Mouse (Mus musculus) stomach, postnatal 0 days (tissue): ENCODE data around the gene Runx2. TPM values are rescaled to one million over a fixed set of nuclear protein-coding genes. Genes with fewer than 3 reads are reported as not detected.
A peak's percentile ranks its signal among the peaks of the same experiment; 100 is the strongest.

Experiments used
- ATAC-seq: fragments of 200-750 bp; cut with Nextera tagmentation; 2 replicates; pipeline ENCODE4 v1.8.0; 2017; ENCODE audit not compliant: low FRiP score, low TSS enrichment
- DNase-seq: peaks from one replicate; pipeline ENCODE4 v3.0.0-alpha.2; 2016; ENCODE audit warnings: low spot score
- H3K27ac ChIP-seq: fragments of 300-500 bp; sonication (generic); replicated peaks from 2 replicates; pipeline ENCODE4 v1.5.1; 2014; ENCODE audit warnings: mild to moderate bottlenecking, control low read depth
- H3K27me3 ChIP-seq: fragments of 300-500 bp; sonication (generic); 2 replicates; pipeline ENCODE4 v1.6.1; 2014; ENCODE audit warnings: low read length; ENCODE audit not compliant: control insufficient read depth, insufficient read depth
- H3K36me3 ChIP-seq: fragments of 300-500 bp; sonication (generic); 2 replicates; pipeline ENCODE4 v1.6.1; 2014; ENCODE audit warnings: low read length, mixed read lengths; ENCODE audit not compliant: control insufficient read depth, insufficient read depth
- H3K4me1 ChIP-seq: fragments of 300-500 bp; sonication (generic); replicated peaks from 2 replicates; pipeline ENCODE4 v1.6.1; 2014; ENCODE audit warnings: antibody characterized with exemption; ENCODE audit not compliant: control insufficient read depth, insufficient read depth
- H3K4me2 ChIP-seq: fragments of 300-500 bp; sonication (generic); replicated peaks from 2 replicates; pipeline ENCODE4 v1.6.1; 2014; ENCODE audit warnings: low read depth, mild to moderate bottlenecking, control low read depth, moderate library complexity
- H3K4me3 ChIP-seq: fragments of 300-500 bp; sonication (generic); 2 replicates; pipeline ENCODE4 v1.5.1; 2014; ENCODE audit warnings: low read depth, low read length, control low read depth
- H3K9ac ChIP-seq: fragments of 300-500 bp; sonication (generic); 2 replicates; pipeline ENCODE4 v1.6.1; 2014; ENCODE audit warnings: mild to moderate bottlenecking, low read length, control low read depth, mixed read lengths
- H3K9me3 ChIP-seq: fragments of 300-500 bp; sonication (generic); 2 replicates; pipeline ENCODE4 v1.6.1; 2016; ENCODE audit warnings: low read length; ENCODE audit not compliant: control insufficient read depth
- CTCF ChIP-seq: IDR thresholded peaks from 2 replicates; pipeline ENCODE4 v1.5.1; 2016; ENCODE audit warnings: antibody characterized with exemption, low read depth, mild to moderate bottlenecking, moderate library complexity
- EP300 ChIP-seq: optimal IDR thresholded peaks from 2 replicates; pipeline ENCODE3; 2016; ENCODE audit warnings: antibody characterized with exemption
- WGBS: fragments of 180-500 bp; shearing (Covaris S2); extraction: QIAGEN DNeasy Blood & Tissue Kit; methylation state at CpG from one replicate; pipeline ENCODE4 v1.1.7; 2014; 5-methylcytosine and 5-hydroxymethylcytosine counted together
- polyA plus RNA-seq: library from polyadenylated mRNA; unstranded; fragments of >200 nt; fragmentation: Nextera tagmentation; extraction: Ambion mirVana; gene quantifications from 2 replicates; pipeline ENCODE4 v1.2.1, GENCODE M21; 2015

Gene Runx2
- polyA plus RNA-seq, 1 experiment from 2014 or later = 0.53 TPM

DNA sequence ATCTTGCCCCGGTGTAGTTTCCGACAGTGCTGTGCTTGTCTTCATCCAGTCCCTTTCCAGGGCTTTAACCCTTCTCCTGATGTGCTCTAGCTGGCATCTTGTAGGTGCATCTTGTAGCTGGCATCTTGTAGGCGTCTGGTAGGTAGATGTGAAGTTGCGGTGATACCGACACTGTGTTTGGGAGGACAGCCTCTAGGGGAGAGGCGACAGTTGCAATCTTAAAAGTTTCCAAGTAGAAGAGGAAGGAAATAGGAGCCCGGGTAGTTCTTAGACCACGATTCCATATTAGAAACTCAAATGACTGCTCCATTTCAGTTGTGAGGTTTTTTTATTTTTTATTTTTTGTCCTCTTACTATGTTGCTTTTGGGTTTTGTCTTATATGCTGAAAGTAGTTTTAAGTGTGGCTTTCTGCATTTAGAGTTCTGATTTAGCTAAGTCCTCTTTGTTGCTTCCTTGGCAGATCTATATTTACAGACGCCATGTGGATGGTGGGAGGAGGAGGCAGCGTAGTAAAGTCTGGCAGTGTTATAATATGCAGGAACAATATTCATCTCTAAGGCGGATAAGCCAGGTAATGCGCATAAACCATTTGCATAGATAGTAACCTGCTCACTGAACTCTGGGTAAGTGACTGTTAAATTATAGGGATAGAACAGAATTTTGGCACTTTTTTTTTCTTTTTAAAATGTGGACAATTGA lies 22.2 kb downstream of the Runx2 start:
- Histone ChIP-seq H3K9ac (no peak overlapping the region), H3K9me3 (no peaks in the 10 kb centered on the region), H3K27ac (no peak overlapping the region), H3K4me3 (no peak overlapping the region), H3K4me2 (no peak overlapping the region), H3K4me1 (no peaks in the 10 kb centered on the region), H3K27me3 (no peaks in the 10 kb centered on the region), H3K36me3 (no peaks in the 10 kb centered on the region)
- 88% methylated on average over 12 of the region's 12 CpGs for WGBS
- ATAC-seq (no peak), DNase-seq (no peak)
- no peak for TF ChIP-seq CTCF
- no peak for TF ChIP-seq EP300

DNA sequence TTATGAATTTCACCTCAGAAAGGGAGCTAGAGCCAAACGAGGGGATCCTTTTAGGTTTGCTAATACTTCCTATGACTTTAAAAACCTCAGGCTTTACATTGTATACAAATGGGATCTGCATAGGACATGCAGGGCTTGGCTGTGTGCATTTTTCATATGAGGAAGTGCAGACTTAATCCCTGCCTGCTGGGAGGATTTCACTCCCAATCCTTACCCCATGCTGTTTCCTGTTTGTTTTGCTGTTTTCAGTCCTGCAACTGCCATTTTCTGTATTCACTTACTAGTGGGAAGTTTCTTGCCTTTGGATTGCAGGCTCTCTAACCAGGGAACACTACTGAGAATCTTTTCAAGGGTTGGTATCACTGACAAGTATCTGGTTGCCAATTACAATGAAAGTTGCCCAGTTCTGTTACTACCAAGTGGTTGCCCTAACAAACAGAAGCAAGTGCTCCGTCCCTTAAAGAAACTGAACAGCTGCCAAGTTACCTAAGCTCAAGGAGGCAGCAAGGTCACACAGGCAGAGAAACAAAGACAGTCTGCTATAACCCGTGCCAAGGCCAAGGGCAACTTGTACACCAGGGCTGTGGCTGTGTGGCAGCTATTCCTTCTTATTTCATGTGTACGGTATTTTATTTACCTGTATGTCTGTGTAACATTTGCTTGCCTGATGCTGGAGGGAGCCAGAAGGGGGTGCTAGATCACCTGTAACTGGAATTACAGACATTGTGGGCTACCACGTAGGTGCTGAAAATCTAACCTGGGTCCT lies 25.4 kb downstream of the Runx2 start:
- Histone ChIP-seq H3K9ac (no peak overlapping the region), H3K27me3 (no peaks in the 10 kb centered on the region), H3K4me3 (no peak overlapping the region), H3K4me1 (no peaks in the 10 kb centered on the region), H3K4me2 (no peak overlapping the region), H3K36me3 (no peaks in the 10 kb centered on the region), H3K27ac (no peak overlapping the region), H3K9me3 (no peaks in the 10 kb centered on the region)
- no peak for DNase-seq
- 71% methylated on average over 5 of the region's 5 CpGs for WGBS
- TF ChIP-seq CTCF = peak; percentile 34
- no peak for TF ChIP-seq EP300
- ATAC-seq = no peak

DNA sequence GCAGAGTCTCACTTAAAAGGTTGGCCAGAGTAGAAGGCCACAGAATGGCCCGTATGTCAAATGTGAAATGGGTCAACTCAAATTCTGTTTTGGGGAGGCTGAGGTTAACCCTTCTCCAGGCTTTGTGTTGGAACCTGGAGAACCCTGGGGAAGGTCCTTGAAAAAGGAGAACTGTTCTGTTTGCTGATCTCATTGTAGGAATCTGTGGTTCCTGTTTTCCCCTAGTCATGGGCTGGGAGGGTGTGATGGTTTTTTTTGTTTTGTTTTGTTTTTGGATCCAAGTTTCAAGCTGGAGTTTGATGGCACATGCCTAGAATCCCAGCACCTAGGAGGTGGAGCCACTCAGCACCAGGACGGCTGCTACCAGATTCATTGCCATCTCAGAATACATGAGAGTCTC lies 31.5 kb downstream of the Runx2 start:
- no peak overlapping the region for H3K4me2 ChIP-seq
- H3K27ac ChIP-seq = no peak overlapping the region
- no peak overlapping the region for H3K9ac ChIP-seq
- no peak for DNase-seq
- no peaks in the 10 kb centered on the region for H3K4me1 ChIP-seq
- H3K27me3 ChIP-seq = no peaks in the 10 kb centered on the region
- 84% methylated on average over 2 of the region's 2 CpGs for WGBS
- TF ChIP-seq EP300 (no peak), CTCF (no peak)
- no peaks in the 10 kb centered on the region for H3K9me3 ChIP-seq
- H3K36me3 ChIP-seq = no peaks in the 10 kb centered on the region
- H3K4me3 ChIP-seq = no peak overlapping the region
- ATAC-seq = no peak

DNA sequence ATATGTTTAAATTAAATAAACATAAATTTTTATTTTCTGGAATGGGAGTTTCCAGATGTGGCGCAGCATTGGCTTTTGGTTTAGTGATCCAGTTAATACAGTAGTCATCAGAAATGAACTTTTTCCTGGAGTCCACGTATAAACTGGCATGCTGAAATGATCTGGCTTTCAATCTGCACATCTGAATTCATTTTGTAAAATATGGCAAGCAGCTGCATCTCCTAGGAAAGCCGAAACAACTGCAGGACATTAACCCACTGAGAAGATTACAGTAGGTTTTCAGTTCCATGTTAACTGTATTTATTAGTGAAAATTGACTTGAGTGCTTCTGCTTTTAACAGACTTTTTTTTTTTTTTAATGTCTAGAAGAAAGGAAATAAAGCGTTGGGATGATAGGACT lies 32.2 kb downstream of the Runx2 start:
- Histone ChIP-seq H3K27ac (no peak overlapping the region), H3K4me3 (no peak overlapping the region), H3K4me2 (no peak overlapping the region), H3K9me3 (no peaks in the 10 kb centered on the region), H3K9ac (no peak overlapping the region), H3K27me3 (no peaks in the 10 kb centered on the region), H3K4me1 (no peaks in the 10 kb centered on the region), H3K36me3 (no peaks in the 10 kb centered on the region)
- 85% methylated on average over 4 of the region's 4 CpGs for WGBS
- DNase-seq (no peak), ATAC-seq (no peak)
- no peak for TF ChIP-seq CTCF
- TF ChIP-seq EP300 = no peak

DNA sequence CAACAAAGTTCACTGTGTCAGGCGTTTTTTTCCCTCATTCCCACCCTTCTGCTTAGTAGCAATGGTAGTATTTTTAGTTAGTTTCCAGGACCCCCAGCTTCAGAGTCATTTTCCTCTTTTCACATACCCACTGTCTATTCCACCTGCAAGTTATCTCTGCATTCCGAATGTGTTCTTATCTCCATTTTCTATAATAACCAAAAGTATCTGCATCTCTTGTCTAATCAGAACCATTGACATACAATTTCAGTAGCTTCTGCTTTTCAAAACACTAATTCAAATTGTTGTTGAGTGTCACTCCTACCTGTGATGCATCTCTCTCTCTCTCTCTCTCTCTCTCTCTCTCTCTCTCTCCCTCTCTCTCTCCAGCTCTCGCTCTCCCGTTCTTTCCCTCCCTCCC lies 34.2 kb downstream of the Runx2 start:
- H3K4me1 ChIP-seq = no peaks in the 10 kb centered on the region
- H3K4me2 ChIP-seq = no peak overlapping the region
- ATAC-seq = no peak
- H3K27ac ChIP-seq = no peak overlapping the region
- TF ChIP-seq CTCF (no peak), EP300 (no peak)
- no peaks in the 10 kb centered on the region for H3K9me3 ChIP-seq
- no peaks in the 10 kb centered on the region for H3K27me3 ChIP-seq
- no peak overlapping the region for H3K4me3 ChIP-seq
- no peak for DNase-seq
- H3K9ac ChIP-seq = no peak overlapping the region
- WGBS = 75% methylated on average over 4 of the region's 4 CpGs
- H3K36me3 ChIP-seq = no peaks in the 10 kb centered on the region

DNA sequence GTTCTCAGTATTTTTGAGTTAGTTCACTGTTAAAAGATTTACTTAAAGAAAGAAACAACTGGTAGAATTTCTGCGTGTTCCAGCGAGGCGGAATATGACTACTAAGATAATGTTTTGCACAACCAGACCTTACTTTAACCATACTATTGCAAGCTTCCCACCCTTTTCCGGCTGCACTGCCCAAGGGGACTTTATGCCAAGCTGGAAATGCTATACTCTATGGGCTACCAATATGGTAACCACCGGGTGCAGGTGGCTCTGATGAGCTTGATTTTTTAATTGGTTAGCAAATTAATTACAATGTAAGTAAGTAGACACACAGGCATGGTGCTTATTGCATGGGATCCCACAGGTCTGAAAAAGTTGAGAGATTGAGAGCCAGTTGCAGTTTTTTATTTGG lies 36.5 kb downstream of the Runx2 start:
- Histone ChIP-seq H3K4me1 (no peaks in the 10 kb centered on the region), H3K4me2 (peak overlapping the region; percentile 77), H3K36me3 (no peaks in the 10 kb centered on the region), H3K27ac (no peak overlapping the region), H3K4me3 (peak overlapping the region; percentile 85; the same call in 1 of the 2 replicates), H3K27me3 (no peaks in the 10 kb centered on the region), H3K9me3 (no peaks in the 10 kb centered on the region), H3K9ac (no peak overlapping the region)
- DNase-seq = no peak
- no peak for ATAC-seq
- TF ChIP-seq CTCF = no peak
- no peak for TF ChIP-seq EP300
- WGBS = 60% methylated on average over 5 of the region's 5 CpGs
